In genomic region chr17:45584939-45585678, GRCm38 (mm10) we compare ENCODE assay signal across 8 mouse cellular contexts. TPM values are rescaled to one million over a fixed set of nuclear protein-coding genes. Genes with fewer than 3 reads are reported as not detected.
DNase-seq lines count a peak whose midpoint lies in the region; ATAC-seq and TF ChIP-seq lines count a peak whose summit lies in the region.

No protein-coding gene starts in this region.

- H3K4me2 ChIP-seq in embryonic facial prominence, embryonic 15.5 days (replicated peaks) = peak overlapping the region; percentile 2; the same call in 1 of the 2 replicates
- peak overlapping the region; percentile 40 for H3K4me2 ChIP-seq in heart, embryonic 12.5 days
- H3K4me2 ChIP-seq in kidney, embryonic 16.5 days (replicated peaks; ENCODE audit: low read depth, low read length) = no peak overlapping the region; the same call in 1 of the 2 replicates
- H3K4me2 ChIP-seq in liver, embryonic 14.5 days (ENCODE audit: low read depth) = no peak overlapping the region
- H3K4me2 ChIP-seq in stomach, embryonic 16.5 days (ENCODE audit: low read depth, low read length) = peak overlapping the region; percentile 32; the same call in 1 of the 2 replicates

- peak; percentile 95 for TF ChIP-seq CTCF in liver, embryonic 14.5 days (IDR thresholded peaks at IDR 0.05; ENCODE audit: low read depth)

- H3K4me3 ChIP-seq in embryonic facial prominence, embryonic 15.5 days (replicated peaks) = no peak overlapping the region
- H3K4me3 ChIP-seq in heart, embryonic 12.5 days = no peak overlapping the region
- H3K4me3 ChIP-seq in kidney, embryonic 16.5 days (ENCODE audit: low read length) = no peak overlapping the region
- no peak overlapping the region for H3K4me3 ChIP-seq in liver, embryonic 14.5 days (ENCODE audit: insufficient read depth in 1 of 2, low read depth in 2 of 2, low read length in 2 of 2)
- H3K4me3 ChIP-seq in stomach, embryonic 16.5 days (replicated peaks; ENCODE audit: low read length) = no peak overlapping the region

- no peaks in the 10 kb centered on the region for H3K9me3 ChIP-seq in embryonic facial prominence, embryonic 15.5 days (replicated peaks)
- 0 out of 2 replicates have a peak, but pooled peaks cover 4% of the 10 kb centered on the region for H3K9me3 ChIP-seq in heart, embryonic 12.5 days (replicated peaks)
- H3K9me3 ChIP-seq in kidney, embryonic 16.5 days (ENCODE audit: low read length) = peaks cover 9% of the 10 kb centered on the region; the same call in 1 of the 2 replicates
- no peaks in the 10 kb centered on the region; the same call in 1 of the 2 replicates for H3K9me3 ChIP-seq in liver, embryonic 14.5 days (ENCODE audit: control insufficient read depth, low read length)
- no peaks in the 10 kb centered on the region for H3K9me3 ChIP-seq in stomach, embryonic 16.5 days (replicated peaks; ENCODE audit: control insufficient read depth, low read length)

- 0 out of 2 replicates have a peak overlapping the region, but pooled peaks have one; percentile 5 for H3K9ac ChIP-seq in embryonic facial prominence, embryonic 15.5 days
- H3K9ac ChIP-seq in heart, embryonic 12.5 days = peak overlapping the region; percentile 61
- H3K9ac ChIP-seq in kidney, embryonic 16.5 days (replicated peaks; ENCODE audit: low read length) = peak overlapping the region; percentile 53
- H3K9ac ChIP-seq in liver, embryonic 14.5 days (replicated peaks) = no peak overlapping the region
- H3K9ac ChIP-seq in stomach, embryonic 16.5 days (ENCODE audit: low read length) = peak overlapping the region; percentile 61

- WGBS in embryonic facial prominence, embryonic 15.5 days = 29% methylated on average over 14 of the region's 14 CpGs
- 8% methylated on average over 14 of the region's 14 CpGs for WGBS in heart, embryonic 12.5 days
- WGBS in kidney, embryonic 16.5 days = 17% methylated on average over 14 of the region's 14 CpGs
- 32% methylated on average over 14 of the region's 14 CpGs for WGBS in liver, embryonic 14.5 days (ENCODE audit: insufficient replicate concordance)
- WGBS in stomach, embryonic 16.5 days = 37% methylated on average over 14 of the region's 14 CpGs

- no peaks in the 10 kb centered on the region for H3K27me3 ChIP-seq in embryonic facial prominence, embryonic 15.5 days
- no peaks in the 10 kb centered on the region for H3K27me3 ChIP-seq in heart, embryonic 12.5 days (replicated peaks)
- no peaks in the 10 kb centered on the region for H3K27me3 ChIP-seq in kidney, embryonic 16.5 days (ENCODE audit: insufficient read depth, low read length)
- H3K27me3 ChIP-seq in liver, embryonic 14.5 days (ENCODE audit: control insufficient read depth, insufficient read depth, low read length) = no peaks in the 10 kb centered on the region
- H3K27me3 ChIP-seq in stomach, embryonic 16.5 days (ENCODE audit: control insufficient read depth, insufficient read depth, low read length) = no peaks in the 10 kb centered on the region

- TF ChIP-seq EP300 in liver, embryonic 14.5 days (IDR thresholded peaks at IDR 0.05; ENCODE audit: low read depth) = no peak

- DNase-seq in ovary, postnatal 10 days (ENCODE audit: low spot score) = peak; percentile 66
- no peak for DNase-seq in ovary, adult 18-20 months (ENCODE audit: low spot score)
- peak in 1 of 3 experiments; percentile 45 for DNase-seq in liver, embryonic 14.5 days (ENCODE audit: low read depth in 3 of 3, low spot score in 3 of 3)
- peak; percentile 86 for DNase-seq in neural tube, embryonic 10.5 days (ENCODE audit: extremely low spot score, low spot score)

- H3K27ac ChIP-seq in embryonic facial prominence, embryonic 15.5 days (replicated peaks) = peak overlapping the region; percentile 78
- H3K27ac ChIP-seq in heart, embryonic 12.5 days (ENCODE audit: poor library complexity, severe bottlenecking) = peak overlapping the region; percentile 94
- H3K27ac ChIP-seq in kidney, embryonic 16.5 days (ENCODE audit: low read length) = peak overlapping the region; percentile 84
- no peak overlapping the region; the same call in 1 of the 2 replicates for H3K27ac ChIP-seq in liver, embryonic 14.5 days
- H3K27ac ChIP-seq in stomach, embryonic 16.5 days (ENCODE audit: low read length) = peak overlapping the region; percentile 90

- ATAC-seq in embryonic facial prominence, embryonic 15.5 days (ENCODE audit: insufficient number of reproducible peaks, low FRiP score, low TSS enrichment, low read depth) = peak; percentile 52; the same call in 1 of the 2 replicates
- peak; percentile 84 for ATAC-seq in heart, embryonic 12.5 days (ENCODE audit: insufficient number of reproducible peaks, low FRiP score)
- ATAC-seq in kidney, embryonic 16.5 days (ENCODE audit: low FRiP score, low TSS enrichment) = peak; percentile 60
- ATAC-seq in liver, embryonic 14.5 days (ENCODE audit: insufficient read depth) = peak; percentile 32; the same call in 1 of the 2 replicates
- ATAC-seq in stomach, embryonic 16.5 days (ENCODE audit: insufficient read depth, low FRiP score) = peak; percentile 60

- H3K4me1 ChIP-seq in embryonic facial prominence, embryonic 15.5 days = peaks cover 31% of the 10 kb centered on the region
- peaks cover 40% of the 10 kb centered on the region for H3K4me1 ChIP-seq in heart, embryonic 12.5 days (replicated peaks)
- peaks cover 33% of the 10 kb centered on the region for H3K4me1 ChIP-seq in kidney, embryonic 16.5 days (ENCODE audit: insufficient read depth, low read length)
- H3K4me1 ChIP-seq in liver, embryonic 14.5 days (replicated peaks; ENCODE audit: control insufficient read depth in 2 of 2, insufficient read depth in 2 of 2, low read length in 1 of 2) = peaks cover 24 to 32% of the 10 kb centered on the region in 2 experiments
- peaks cover 28% of the 10 kb centered on the region for H3K4me1 ChIP-seq in stomach, embryonic 16.5 days (ENCODE audit: control insufficient read depth, insufficient read depth, low read length)

- peaks cover 29% of the 10 kb centered on the region for H3K36me3 ChIP-seq in embryonic facial prominence, embryonic 15.5 days
- H3K36me3 ChIP-seq in heart, embryonic 12.5 days = peaks cover 35% of the 10 kb centered on the region
- H3K36me3 ChIP-seq in kidney, embryonic 16.5 days (ENCODE audit: insufficient read depth, low read length) = peaks cover 29% of the 10 kb centered on the region
- peaks cover 61% of the 10 kb centered on the region for H3K36me3 ChIP-seq in liver, embryonic 14.5 days (replicated peaks; ENCODE audit: control insufficient read depth, insufficient read depth, low read depth)
- peaks cover 7% of the 10 kb centered on the region; the same call in 1 of the 2 replicates for H3K36me3 ChIP-seq in stomach, embryonic 16.5 days (ENCODE audit: control insufficient read depth, insufficient read depth, low read length)

RNA-seq across cellular contexts. Expression of gene Hsp90ab1, which starts 12.0 kb away (rescaled TPM):
- 1,563 and 1,577 TPM in 2 replicates for polyA plus RNA-seq in embryonic facial prominence, embryonic 15.5 days (2015; fragmentation: Nextera tagmentation; extraction: Ambion mirVana)
- 1,306 and 1,316 TPM in 2 replicates for polyA plus RNA-seq in heart, embryonic 12.5 days (2016; fragmentation: Nextera tagmentation; extraction: Ambion mirVana)
- 1,922 and 2,030 TPM in 2 replicates for polyA plus RNA-seq in kidney, embryonic 16.5 days (2015; fragmentation: Nextera tagmentation; extraction: Ambion mirVana)
- 287 and 369 TPM in 2 replicates for polyA plus RNA-seq in liver, embryonic 14.5 days (2012; rRNA removed)
- 531 and 582 TPM in 2 replicates for polyA plus RNA-seq in liver, embryonic 14.5 days (2014; fragmentation: Nextera tagmentation; extraction: Ambion mirVana)
- polyA plus RNA-seq in stomach, embryonic 16.5 days (2015; fragmentation: Nextera tagmentation; extraction: Ambion mirVana) = 1,400 and 1,468 TPM in 2 replicates

RNA-seq across cellular contexts. Expression of gene Slc29a1, which starts 14.3 kb away (rescaled TPM):
- 92.7 and 99.7 TPM in 2 replicates for polyA plus RNA-seq in embryonic facial prominence, embryonic 15.5 days (2015; fragmentation: Nextera tagmentation; extraction: Ambion mirVana)
- 68.3 and 74.1 TPM in 2 replicates for polyA plus RNA-seq in heart, embryonic 12.5 days (2016; fragmentation: Nextera tagmentation; extraction: Ambion mirVana)
- polyA plus RNA-seq in kidney, embryonic 16.5 days (2015; fragmentation: Nextera tagmentation; extraction: Ambion mirVana) = 107 and 116 TPM in 2 replicates
- polyA plus RNA-seq in liver, embryonic 14.5 days (2012; rRNA removed) = 152 and 218 TPM in 2 replicates
- polyA plus RNA-seq in liver, embryonic 14.5 days (2014; fragmentation: Nextera tagmentation; extraction: Ambion mirVana) = 177 and 188 TPM in 2 replicates
- 85.3 and 90.0 TPM in 2 replicates for polyA plus RNA-seq in stomach, embryonic 16.5 days (2015; fragmentation: Nextera tagmentation; extraction: Ambion mirVana)

RNA-seq across cellular contexts. Expression of gene Mymx, which starts 16.8 kb away (rescaled TPM):
- 29.9 and 41.1 TPM in 2 replicates for polyA plus RNA-seq in embryonic facial prominence, embryonic 15.5 days (2015; fragmentation: Nextera tagmentation; extraction: Ambion mirVana)
- polyA plus RNA-seq in heart, embryonic 12.5 days (2016; fragmentation: Nextera tagmentation; extraction: Ambion mirVana) = 0.24 and 0.92 TPM in 2 replicates
- polyA plus RNA-seq in kidney, embryonic 16.5 days (2015; fragmentation: Nextera tagmentation; extraction: Ambion mirVana) = 6.2 and 7.4 TPM in 2 replicates
- polyA plus RNA-seq in liver, embryonic 14.5 days (2012; rRNA removed) = 0.10 TPM in 1 of 2 replicates, not detected in the other
- polyA plus RNA-seq in liver, embryonic 14.5 days (2014; fragmentation: Nextera tagmentation; extraction: Ambion mirVana) = not detected in 2 replicates
- 0.67 and 3.5 TPM in 2 replicates for polyA plus RNA-seq in stomach, embryonic 16.5 days (2015; fragmentation: Nextera tagmentation; extraction: Ambion mirVana)

RNA-seq across cellular contexts. Expression of gene Slc35b2, which starts 21.4 kb away (rescaled TPM):
- polyA plus RNA-seq in embryonic facial prominence, embryonic 15.5 days (2015; fragmentation: Nextera tagmentation; extraction: Ambion mirVana) = 133 and 139 TPM in 2 replicates
- 85.6 and 89.6 TPM in 2 replicates for polyA plus RNA-seq in heart, embryonic 12.5 days (2016; fragmentation: Nextera tagmentation; extraction: Ambion mirVana)
- 159 and 170 TPM in 2 replicates for polyA plus RNA-seq in kidney, embryonic 16.5 days (2015; fragmentation: Nextera tagmentation; extraction: Ambion mirVana)
- 27.6 and 29.9 TPM in 2 replicates for polyA plus RNA-seq in liver, embryonic 14.5 days (2012; rRNA removed)
- 44.8 and 46.4 TPM in 2 replicates for polyA plus RNA-seq in liver, embryonic 14.5 days (2014; fragmentation: Nextera tagmentation; extraction: Ambion mirVana)
- polyA plus RNA-seq in stomach, embryonic 16.5 days (2015; fragmentation: Nextera tagmentation; extraction: Ambion mirVana) = 115 and 117 TPM in 2 replicates

RNA-seq across cellular contexts. Expression of gene Nfkbie, which starts 29.6 kb away (rescaled TPM):
- polyA plus RNA-seq in embryonic facial prominence, embryonic 15.5 days (2015; fragmentation: Nextera tagmentation; extraction: Ambion mirVana) = 5.5 and 6.3 TPM in 2 replicates
- polyA plus RNA-seq in heart, embryonic 12.5 days (2016; fragmentation: Nextera tagmentation; extraction: Ambion mirVana) = 2.5 and 3.1 TPM in 2 replicates
- polyA plus RNA-seq in kidney, embryonic 16.5 days (2015; fragmentation: Nextera tagmentation; extraction: Ambion mirVana) = 5.9 and 6.4 TPM in 2 replicates
- polyA plus RNA-seq in liver, embryonic 14.5 days (2012; rRNA removed) = 0.62 and 0.65 TPM in 2 replicates
- 0.66 TPM in 2 replicates for polyA plus RNA-seq in liver, embryonic 14.5 days (2014; fragmentation: Nextera tagmentation; extraction: Ambion mirVana)
- 4.2 and 4.4 TPM in 2 replicates for polyA plus RNA-seq in stomach, embryonic 16.5 days (2015; fragmentation: Nextera tagmentation; extraction: Ambion mirVana)

Comparison
In these comparisons a context has a peak if more than half of its experiments do, and no peak if none do; other contexts are left out.
1. ATAC-seq: peak in every context shown above with its lines; median percentile 84 in heart, embryonic 12.5 days; 60 in kidney, embryonic 16.5 days; 60 in stomach, embryonic 16.5 days; 52 in embryonic facial prominence, embryonic 15.5 days; 32 in liver, embryonic 14.5 days.
2. H3K4me2 ChIP-seq: peak in embryonic facial prominence, embryonic 15.5 days (single experiment), heart, embryonic 12.5 days (single experiment) and stomach, embryonic 16.5 days (single experiment); none in kidney, embryonic 16.5 days (single experiment) and liver, embryonic 14.5 days (single experiment).